Mouse (Mus musculus): ENCODE results near the gene Serinc4. TPM values are rescaled to one million over a fixed set of nuclear protein-coding genes. Genes with fewer than 3 reads are reported as not detected.
"Not testable (repeated sequence)": the region's sequence is repeated elsewhere in the genome, so short reads cannot be mapped to it uniquely, and the experiment has no call there.

Gene Serinc4
- polyA plus RNA-seq, 1 experiment = not detected

GRCm38 (mm10) chr2:121477491-121478266 is 21.1 kb upstream of the Serinc4 start:
- no peak overlapping the region for H3K9ac ChIP-seq (ENCODE audit: low read depth, poor library complexity, severe bottlenecking)
- TF ChIP-seq POLR2A (IDR thresholded peaks at IDR 0.05; ENCODE audit: insufficient read depth, low read length) (no peak), EP300 (IDR thresholded peaks at IDR 0.05; ENCODE audit: insufficient read depth, low read depth, low read length) (no peak), CTCF (IDR thresholded peaks at IDR 0.05; ENCODE audit: low read depth, low read length) (no peak)
- no peaks in the 10 kb centered on the region for H3K4me1 ChIP-seq (ENCODE audit: control insufficient read depth, insufficient read depth, low read length)
- H3K27me3 ChIP-seq (ENCODE audit: control insufficient read depth, insufficient read depth, low read length, poor library complexity, severe bottlenecking) = no peaks in the 10 kb centered on the region
- H3K4me3 ChIP-seq (ENCODE audit: low read depth, low read length) = no peak overlapping the region
- H3K9me3 ChIP-seq (replicated peaks; ENCODE audit: control insufficient read depth, insufficient read depth, low read length, poor library complexity, severe bottlenecking) = no peaks in the 10 kb centered on the region
- H3K27ac ChIP-seq (ENCODE audit: insufficient read depth, low read length) = no peak overlapping the region
- H3K36me3 ChIP-seq (ENCODE audit: control insufficient read depth, insufficient read depth, low read length, poor library complexity, severe bottlenecking) = no peaks in the 10 kb centered on the region

- H3K9ac ChIP-seq (ENCODE audit: low read depth, poor library complexity, severe bottlenecking); H3K36me3 ChIP-seq (ENCODE audit: control insufficient read depth, insufficient read depth, low read length, poor library complexity, severe bottlenecking); H3K4me3 ChIP-seq (ENCODE audit: low read depth, low read length); H3K9me3 ChIP-seq (replicated peaks; ENCODE audit: control insufficient read depth, insufficient read depth, low read length, poor library complexity, severe bottlenecking); H3K4me1 ChIP-seq (ENCODE audit: control insufficient read depth, insufficient read depth, low read length); H3K27ac ChIP-seq (ENCODE audit: insufficient read depth, low read length); H3K27me3 ChIP-seq (ENCODE audit: control insufficient read depth, insufficient read depth, low read length, poor library complexity, severe bottlenecking): not testable (repeated sequence)
Measured at GRCm38 (mm10) chr2:121475306-121475705, 18.7 kb upstream of the Serinc4 start.

- TF ChIP-seq POLR2A (IDR thresholded peaks at IDR 0.05; ENCODE audit: insufficient read depth, low read length) (no peak), EP300 (IDR thresholded peaks at IDR 0.05; ENCODE audit: insufficient read depth, low read depth, low read length) (no peak), CTCF (IDR thresholded peaks at IDR 0.05; ENCODE audit: low read depth, low read length) (no peak)
- no peaks in the 10 kb centered on the region for H3K4me1 ChIP-seq (ENCODE audit: control insufficient read depth, insufficient read depth, low read length)
- H3K4me3 ChIP-seq (ENCODE audit: low read depth, low read length) = peak overlapping the region; percentile 82
- no peaks in the 10 kb centered on the region for H3K9me3 ChIP-seq (replicated peaks; ENCODE audit: control insufficient read depth, insufficient read depth, low read length, poor library complexity, severe bottlenecking)
- peak overlapping the region; percentile 53 for H3K9ac ChIP-seq (ENCODE audit: low read depth, poor library complexity, severe bottlenecking)
- H3K27me3 ChIP-seq (ENCODE audit: control insufficient read depth, insufficient read depth, low read length, poor library complexity, severe bottlenecking) = no peaks in the 10 kb centered on the region
- H3K36me3 ChIP-seq (ENCODE audit: control insufficient read depth, insufficient read depth, low read length, poor library complexity, severe bottlenecking) = peaks cover 2% of the 10 kb centered on the region; the same call in 1 of the 2 replicates
- H3K27ac ChIP-seq (ENCODE audit: insufficient read depth, low read length) = no peak overlapping the region
Measured at GRCm38 (mm10) chr2:121474180-121474535, 17.6 kb upstream of the Serinc4 start.

- H3K36me3 ChIP-seq (ENCODE audit: control insufficient read depth, insufficient read depth, low read length, poor library complexity, severe bottlenecking); H3K4me1 ChIP-seq (ENCODE audit: control insufficient read depth, insufficient read depth, low read length); H3K27me3 ChIP-seq (ENCODE audit: control insufficient read depth, insufficient read depth, low read length, poor library complexity, severe bottlenecking); H3K27ac ChIP-seq (ENCODE audit: insufficient read depth, low read length); H3K9me3 ChIP-seq (replicated peaks; ENCODE audit: control insufficient read depth, insufficient read depth, low read length, poor library complexity, severe bottlenecking): not testable (repeated sequence)
- Histone ChIP-seq H3K9ac (ENCODE audit: low read depth, poor library complexity, severe bottlenecking) (peak within 1 kb of the TSS; percentile 53), H3K4me3 (ENCODE audit: low read depth, low read length) (peak within 1 kb of the TSS; percentile 82)
- TF ChIP-seq POLR2A (IDR thresholded peaks at IDR 0.05; ENCODE audit: insufficient read depth, low read length) = peak; percentile 81
Measured at GRCm38 (mm10) chr2:121473301-121474179, 17.0 kb upstream of the Serinc4 start, which contains the start of gene Mfap1b. Gene Mfap1b (minus strand): TSS chr2:121474067.

- H3K4me1 ChIP-seq (ENCODE audit: control insufficient read depth, insufficient read depth, low read length); H3K27ac ChIP-seq (ENCODE audit: insufficient read depth, low read length); H3K36me3 ChIP-seq (ENCODE audit: control insufficient read depth, insufficient read depth, low read length, poor library complexity, severe bottlenecking); H3K9ac ChIP-seq (ENCODE audit: low read depth, poor library complexity, severe bottlenecking); H3K27me3 ChIP-seq (ENCODE audit: control insufficient read depth, insufficient read depth, low read length, poor library complexity, severe bottlenecking); H3K4me3 ChIP-seq (ENCODE audit: low read depth, low read length); H3K9me3 ChIP-seq (replicated peaks; ENCODE audit: control insufficient read depth, insufficient read depth, low read length, poor library complexity, severe bottlenecking): not testable (repeated sequence)
Measured at GRCm38 (mm10) chr2:121472783-121473182, 16.2 kb upstream of the Serinc4 start.

- not testable (repeated sequence) for H3K36me3 ChIP-seq (ENCODE audit: control insufficient read depth, insufficient read depth, low read length, poor library complexity, severe bottlenecking); H3K9ac ChIP-seq (ENCODE audit: low read depth, poor library complexity, severe bottlenecking); H3K4me1 ChIP-seq (ENCODE audit: control insufficient read depth, insufficient read depth, low read length); H3K27me3 ChIP-seq (ENCODE audit: control insufficient read depth, insufficient read depth, low read length, poor library complexity, severe bottlenecking); H3K4me3 ChIP-seq (ENCODE audit: low read depth, low read length); H3K9me3 ChIP-seq (replicated peaks; ENCODE audit: control insufficient read depth, insufficient read depth, low read length, poor library complexity, severe bottlenecking); H3K27ac ChIP-seq (ENCODE audit: insufficient read depth, low read length)
Measured at GRCm38 (mm10) chr2:121468982-121469381, 12.4 kb upstream of the Serinc4 start.

All from ES-Bruce4 (cell line).